Mouse (Mus musculus): ENCODE results near the gene Rpl19. TPM values are rescaled to one million over a fixed set of nuclear protein-coding genes. Genes with fewer than 3 reads are reported as not detected.

Gene Rpl19
- polyA plus RNA-seq, 1 experiment: 2,972 TPM

- H3K79me2 ChIP-seq (ENCODE audit: control insufficient read depth, insufficient read depth): no peaks in the 10 kb centered on the region
- H3K36me3 ChIP-seq (ENCODE audit: control insufficient read depth, insufficient read depth): no peaks in the 10 kb centered on the region
- no peaks in the 10 kb centered on the region for H3K27me3 ChIP-seq (ENCODE audit: control insufficient read depth, insufficient read depth, insufficient read length)
- TF ChIP-seq E2F4 (IDR thresholded peaks at IDR 0.05; ENCODE audit: insufficient read depth) (no peak), MYOD1 (IDR thresholded peaks at IDR 0.05; ENCODE audit: control insufficient read depth in 1 of 3, insufficient read length in 2 of 3, low read depth in 2 of 3) (peak in 1 of 3 experiments; percentile 11), TCF12 (IDR thresholded peaks at IDR 0.05; ENCODE audit: insufficient read depth, poor library complexity, severe bottlenecking) (no peak), TCF3 (IDR thresholded peaks at IDR 0.05; ENCODE audit: insufficient read length, low read depth) (no peak), CEBPB (IDR thresholded peaks at IDR 0.05; ENCODE audit: insufficient read depth, poor library complexity, severe bottlenecking) (no peak), MYOG (IDR thresholded peaks at IDR 0.05; ENCODE audit: control insufficient read depth in 1 of 3, insufficient read depth in 1 of 3, insufficient read length in 2 of 3, low read depth in 2 of 3) (peak in 1 of 3 experiments; percentile 4), USF1 (IDR thresholded peaks at IDR 0.05; ENCODE audit: low read depth) (no peak), SRF (IDR thresholded peaks at IDR 0.05; ENCODE audit: control insufficient read depth, insufficient read length, low read depth) (no peak)
- peak within 1 kb of the TSS; percentile 15 for H3ac ChIP-seq (ENCODE audit: control insufficient read depth, insufficient read length)
- peak within 1 kb of the TSS; percentile 83 for H3K4me2 ChIP-seq (ENCODE audit: low read depth)
- peak within 1 kb of the TSS; percentile 41 for H3K4me3 ChIP-seq
Measured at GRCm38 (mm10) chr11:97985727-97986677, 40.5 kb upstream of the Rpl19 start, which contains the start of gene Plxdc1. Gene Plxdc1 (minus strand): TSS chr11:97986444.

- no peaks in the 10 kb centered on the region for H3K36me3 ChIP-seq (ENCODE audit: control insufficient read depth, insufficient read depth)
- H3K79me2 ChIP-seq (ENCODE audit: control insufficient read depth, insufficient read depth): no peaks in the 10 kb centered on the region
- TF ChIP-seq TCF3 (IDR thresholded peaks at IDR 0.05; ENCODE audit: insufficient read length, low read depth): no peak
- TF ChIP-seq E2F4 (IDR thresholded peaks at IDR 0.05; ENCODE audit: insufficient read depth): no peak
- TF ChIP-seq CEBPB (IDR thresholded peaks at IDR 0.05; ENCODE audit: insufficient read depth, poor library complexity, severe bottlenecking): no peak
- TF ChIP-seq SRF (IDR thresholded peaks at IDR 0.05; ENCODE audit: control insufficient read depth, insufficient read length, low read depth): no peak
- TF ChIP-seq TCF12 (IDR thresholded peaks at IDR 0.05; ENCODE audit: insufficient read depth, poor library complexity, severe bottlenecking): no peak
- TF ChIP-seq MAX (IDR thresholded peaks at IDR 0.05; ENCODE audit: low read depth): no peak
- no peak for TF ChIP-seq POLR2A (IDR thresholded peaks at IDR 0.05; ENCODE audit: insufficient read length, low read depth)
- TF ChIP-seq REST (IDR thresholded peaks at IDR 0.05; ENCODE audit: insufficient read depth, insufficient read length): no peak
- no peak for TF ChIP-seq MYOD1 (IDR thresholded peaks at IDR 0.05; ENCODE audit: control insufficient read depth in 1 of 3, insufficient read length in 2 of 3, low read depth in 2 of 3)
- no peak for TF ChIP-seq USF1 (IDR thresholded peaks at IDR 0.05; ENCODE audit: low read depth)
- no peak for TF ChIP-seq POLR2AphosphoS2 (IDR thresholded peaks at IDR 0.05; ENCODE audit: insufficient read length, low read depth)
- no peak for TF ChIP-seq MYOG (IDR thresholded peaks at IDR 0.05; ENCODE audit: control insufficient read depth in 1 of 3, insufficient read depth in 1 of 3, insufficient read length in 2 of 3, low read depth in 2 of 3)
- peak overlapping the region; percentile 41 for H3K4me3 ChIP-seq
- H3K4me2 ChIP-seq (ENCODE audit: low read depth): peak overlapping the region; percentile 83
- no peaks in the 10 kb centered on the region for H3K27me3 ChIP-seq (ENCODE audit: control insufficient read depth, insufficient read depth, insufficient read length)
- H3ac ChIP-seq (ENCODE audit: control insufficient read depth, insufficient read length): peak overlapping the region; percentile 15
Measured at GRCm38 (mm10) chr11:97986738-97987465, 39.6 kb upstream of the Rpl19 start.

- Histone ChIP-seq H3K79me2 (ENCODE audit: control insufficient read depth, insufficient read depth) (no peaks in the 10 kb centered on the region), H3K27me3 (ENCODE audit: control insufficient read depth, insufficient read depth, insufficient read length) (no peaks in the 10 kb centered on the region), H3ac (ENCODE audit: control insufficient read depth, insufficient read length) (no peak overlapping the region), H3K4me2 (ENCODE audit: low read depth) (peak overlapping the region; percentile 83), H3K4me3 (peak overlapping the region; percentile 41), H3K36me3 (ENCODE audit: control insufficient read depth, insufficient read depth) (no peaks in the 10 kb centered on the region)
- TF ChIP-seq USF1 (IDR thresholded peaks at IDR 0.05; ENCODE audit: low read depth) (no peak), TCF3 (IDR thresholded peaks at IDR 0.05; ENCODE audit: insufficient read length, low read depth) (no peak), E2F4 (IDR thresholded peaks at IDR 0.05; ENCODE audit: insufficient read depth) (peak; percentile 24), POLR2A (IDR thresholded peaks at IDR 0.05; ENCODE audit: insufficient read length, low read depth) (peak; percentile 48), POLR2AphosphoS2 (IDR thresholded peaks at IDR 0.05; ENCODE audit: insufficient read length, low read depth) (peak; percentile 29), CEBPB (IDR thresholded peaks at IDR 0.05; ENCODE audit: insufficient read depth, poor library complexity, severe bottlenecking) (0 out of 2 replicates have a peak, but pooled peaks have one; percentile 30)
Measured at GRCm38 (mm10) chr11:97987551-97988526, 38.7 kb upstream of the Rpl19 start.

- peak overlapping the region; percentile 41 for H3K4me3 ChIP-seq
- no peaks in the 10 kb centered on the region for H3K27me3 ChIP-seq (ENCODE audit: control insufficient read depth, insufficient read depth, insufficient read length)
- peak overlapping the region; percentile 72 for H3K4me2 ChIP-seq (ENCODE audit: low read depth)
- H3ac ChIP-seq (ENCODE audit: control insufficient read depth, insufficient read length): no peak overlapping the region
- no peaks in the 10 kb centered on the region for H3K79me2 ChIP-seq (ENCODE audit: control insufficient read depth, insufficient read depth)
- TF ChIP-seq CEBPB (IDR thresholded peaks at IDR 0.05; ENCODE audit: insufficient read depth, poor library complexity, severe bottlenecking) (peak; percentile 49; the same call in 1 of the 2 replicates), MAX (IDR thresholded peaks at IDR 0.05; ENCODE audit: low read depth) (no peak)
- no peaks in the 10 kb centered on the region for H3K36me3 ChIP-seq (ENCODE audit: control insufficient read depth, insufficient read depth)
Measured at GRCm38 (mm10) chr11:97988530-97989096, 37.9 kb upstream of the Rpl19 start.
